Mouse (Mus musculus) G1E (cell line): Measurements from ENCODE around the gene Rasgef1b.

Source experiments
- CTCF ChIP-seq: IDR thresholded peaks from 2 replicates; pipeline ENCODE4 v1.5.1; 2012; ENCODE audit warnings: low read depth, low read length, inconsistent platforms, mixed read lengths
- GATA1 ChIP-seq: IDR thresholded peaks from 2 replicates; pipeline ENCODE4 v1.6.1; 2012; ENCODE audit warnings: borderline replicate concordance, low read length, inconsistent platforms, mixed read lengths

GRCm38 (mm10) chr5:99247915-99248314 is 480.9 kb downstream of the Rasgef1b start:
- TF ChIP-seq CTCF (no peak), GATA1 (no peak)
